Mouse (Mus musculus) heart, postnatal 25 days (tissue): ENCODE data around the gene Clp1. TPM values are rescaled to one million over a fixed set of nuclear protein-coding genes. Genes with fewer than 3 reads are reported as not detected.

Experiments used
- DNase-seq: peaks from one replicate; pipeline ENCODE4 v3.0.0; 2022; ENCODE audit warnings: low spot score
- intact Hi-C: fragments of 180-260 bp; cut with DNase I; formaldehyde crosslinking; loops from one replicate; pipeline ENCODE4 v1.15.1; 2025
- total RNA-seq, 2 experiments: library from RNA; stranded (reverse); gene quantifications; 2 replicates each; pipeline ENCODE4 v1.2.3; 2021

Clp1 gene
- total RNA-seq, 2 experiments from 2014 or later = 4.9 TPM

DNA sequence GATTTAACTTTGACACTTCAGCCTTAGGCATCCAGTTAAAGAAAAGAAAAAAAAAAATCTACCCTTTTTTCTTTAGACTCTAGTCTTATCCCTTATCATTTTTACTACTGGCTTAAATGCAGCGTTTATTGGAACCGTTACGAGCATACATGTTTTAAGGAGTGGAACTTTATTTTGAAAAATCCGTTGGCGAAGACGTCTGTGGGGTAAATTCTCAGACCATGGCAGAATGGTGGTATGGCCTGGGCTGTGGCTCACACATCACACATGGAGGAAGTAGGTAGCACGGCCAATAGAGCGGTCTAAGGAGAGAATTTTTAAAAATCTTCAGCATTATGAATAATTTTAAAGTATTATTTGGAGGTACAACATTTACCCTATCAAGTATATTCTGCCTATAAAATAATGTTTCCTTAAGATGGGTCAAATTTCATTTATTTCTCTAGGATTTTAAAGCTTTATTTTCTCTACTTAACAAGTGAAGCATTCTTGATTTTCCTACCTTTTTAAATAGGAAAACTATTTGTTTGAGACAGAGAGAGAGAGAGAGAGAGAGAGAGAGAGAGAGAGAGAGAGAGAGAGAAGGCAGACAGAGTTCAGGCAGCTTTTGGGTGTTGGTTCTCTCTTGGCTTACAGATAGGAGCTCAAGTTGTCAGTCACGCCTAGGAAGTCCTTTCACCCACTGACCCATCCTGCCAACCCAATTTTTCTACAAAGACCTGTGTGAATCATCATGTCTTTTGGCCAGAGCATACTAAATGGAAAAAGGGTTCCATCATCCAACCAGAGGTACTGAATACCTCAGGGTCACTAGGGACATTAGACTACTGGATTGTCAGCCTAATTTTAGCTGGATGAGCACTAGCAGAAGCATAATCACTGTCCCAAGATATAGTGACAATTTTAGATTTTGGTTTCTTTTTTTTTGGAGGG, 10.5 kb downstream of the Clp1 start:
- no peak for DNase-seq
- intact Hi-C loops = no loop called here

DNA sequence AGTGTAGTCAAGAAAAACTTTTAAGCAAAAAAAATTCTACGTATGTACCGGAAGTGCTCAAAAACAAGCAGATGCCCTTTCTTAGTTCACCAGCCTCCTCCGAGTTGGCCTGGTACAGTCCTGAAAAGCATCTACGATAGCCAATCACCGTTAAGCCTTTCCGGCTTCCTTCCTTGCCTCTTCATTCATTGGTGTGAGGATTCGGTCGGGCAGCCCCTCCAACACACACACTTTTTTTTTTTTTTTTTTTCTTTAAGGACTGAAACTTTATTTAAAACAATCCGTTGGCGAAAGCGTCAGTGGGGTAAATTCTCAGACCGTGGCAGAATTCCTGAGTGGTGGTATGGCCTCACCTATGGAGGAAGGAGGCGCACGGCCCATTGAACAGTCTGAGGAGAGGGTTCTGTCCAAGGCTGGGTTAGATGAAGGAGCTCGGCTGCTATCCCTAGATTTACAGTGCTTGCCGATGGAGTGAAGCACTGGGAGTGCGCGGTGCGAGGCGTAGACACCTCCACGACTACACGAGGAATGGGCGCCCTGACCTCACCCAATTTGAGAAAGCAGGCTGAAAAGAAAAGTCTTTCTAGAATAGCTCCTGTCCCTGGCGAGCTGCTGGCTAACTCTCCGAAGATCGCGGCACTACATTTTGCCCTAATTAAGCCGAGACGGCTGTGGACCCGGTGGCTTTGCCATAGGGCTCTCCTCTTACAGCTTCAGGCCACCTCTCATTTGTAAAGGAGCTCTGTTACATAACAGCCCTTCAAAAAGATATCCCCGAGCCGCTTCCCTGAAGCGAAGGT, 11.4 kb downstream of the Clp1 start:
- DNase-seq = peak; percentile 44
- intact Hi-C loops = no loop called here

DNA sequence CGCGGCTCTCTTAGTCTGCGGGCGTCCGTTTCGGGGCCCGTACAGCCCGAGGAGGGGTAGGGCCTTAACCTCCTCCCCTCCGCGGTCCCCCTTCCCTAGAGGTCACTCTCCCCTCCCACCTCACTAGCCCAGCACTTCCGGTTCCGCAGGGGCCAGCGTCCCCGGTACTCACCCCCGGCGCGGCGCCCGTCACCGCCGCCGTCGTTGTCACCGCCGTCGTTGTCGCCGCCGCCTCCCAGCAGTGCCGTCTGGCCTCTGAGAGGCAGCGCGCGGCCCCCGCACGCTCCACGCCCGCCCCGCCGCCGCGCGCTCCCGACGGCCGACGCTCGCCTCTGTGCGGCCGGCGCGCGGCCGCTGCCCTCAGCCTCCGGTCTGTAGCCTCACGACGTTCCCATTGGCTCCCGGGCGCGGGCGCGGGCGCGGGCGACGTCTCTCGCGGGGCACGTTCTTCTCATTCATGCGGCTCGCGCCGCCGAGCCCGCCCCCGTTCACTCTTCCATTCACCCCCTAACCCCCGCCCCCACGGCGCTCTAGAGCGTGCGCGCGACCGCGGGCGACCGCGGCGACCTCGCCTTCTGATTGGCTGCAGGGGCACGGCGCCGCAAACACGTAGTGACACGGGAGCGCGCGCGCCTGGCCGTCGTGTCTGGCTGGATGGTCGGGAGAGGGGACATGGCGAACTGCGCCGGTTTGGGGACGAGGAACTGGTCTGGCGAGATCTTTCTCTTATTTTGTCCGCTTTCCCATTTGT, 12.2 kb downstream of the Clp1 start, which contains the start of gene Zdhhc5:
TSS of gene Zdhhc5 (minus strand) at position 370 of the 751 bp plus-strand sequence.
- peak; percentile 98 for DNase-seq
- intact Hi-C loops = loop anchor here (5.0 kb wide), 1 partner anchor 38 kb away; the partner anchor contains the start of genes Gm28635, Med19 and Tmx2

DNA sequence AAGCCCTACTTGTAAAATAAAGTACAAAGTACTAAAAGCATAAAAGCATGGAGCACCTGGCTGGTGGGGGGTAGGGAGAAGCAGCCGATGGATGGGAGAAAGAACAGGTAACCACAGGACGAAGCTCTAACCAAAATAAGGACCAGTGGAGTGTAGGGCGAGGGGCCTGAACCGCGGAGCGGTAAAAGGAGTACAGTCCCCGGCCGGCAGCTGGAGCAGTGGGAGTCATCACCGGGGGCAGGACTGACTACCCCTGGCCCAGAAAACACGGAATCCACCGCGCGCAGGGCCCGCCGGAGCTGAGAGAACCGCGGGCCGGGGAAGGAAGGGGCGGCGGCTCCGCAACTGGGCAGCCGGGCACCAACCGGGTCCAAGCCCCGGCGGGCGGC, 12.7 kb downstream of the Clp1 start:
- intact Hi-C loops = loop anchor here (5.0 kb wide), 1 partner anchor 37 kb away; the partner anchor contains the start of genes Gm28635, Med19 and Tmx2
- DNase-seq = no peak

DNA sequence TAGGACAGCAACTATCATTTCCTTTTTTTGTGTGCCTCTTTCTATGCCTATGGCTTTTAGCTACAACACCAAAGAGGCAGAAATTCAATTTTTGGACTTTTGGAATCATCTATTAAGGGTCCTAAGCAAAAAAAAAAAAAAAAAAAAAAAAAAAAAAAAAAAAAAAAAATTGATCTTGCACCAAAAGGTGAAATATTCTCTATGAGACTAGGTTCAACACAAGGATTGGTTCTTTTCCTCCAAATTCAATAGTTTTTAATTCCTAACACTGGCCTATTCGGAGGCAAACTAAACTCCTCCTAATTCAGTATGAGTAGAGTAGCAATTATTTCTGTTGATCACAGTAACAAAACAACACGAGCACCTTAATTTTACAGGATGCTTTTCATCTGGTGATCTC, 15.3 kb downstream of the Clp1 start:
- no peak for DNase-seq
- intact Hi-C loops = loop anchor here (5.0 kb wide), 1 partner anchor 35 kb away; the partner anchor contains the start of genes Gm28635, Med19 and Tmx2

DNA sequence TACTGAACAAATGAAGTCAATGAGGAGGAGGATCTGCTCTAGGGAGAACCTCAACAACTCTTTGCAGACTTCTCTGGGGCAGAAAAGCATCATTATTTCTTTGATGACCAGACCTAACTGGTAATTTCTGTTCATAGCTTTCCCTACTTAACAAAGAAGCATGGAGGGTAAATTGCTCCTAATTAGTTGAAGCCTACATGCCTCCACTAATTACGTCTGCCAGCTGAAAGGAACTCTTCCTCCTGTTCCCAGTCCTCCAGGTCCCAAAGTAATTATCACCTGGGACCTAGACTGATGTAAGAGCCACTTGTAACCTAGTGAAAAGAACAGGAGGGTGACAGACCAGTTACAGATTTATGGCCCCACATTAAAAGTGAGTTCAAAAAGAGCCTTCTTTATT, 19.6 kb downstream of the Clp1 start:
- intact Hi-C loops = no loop called here
- no peak for DNase-seq

DNA sequence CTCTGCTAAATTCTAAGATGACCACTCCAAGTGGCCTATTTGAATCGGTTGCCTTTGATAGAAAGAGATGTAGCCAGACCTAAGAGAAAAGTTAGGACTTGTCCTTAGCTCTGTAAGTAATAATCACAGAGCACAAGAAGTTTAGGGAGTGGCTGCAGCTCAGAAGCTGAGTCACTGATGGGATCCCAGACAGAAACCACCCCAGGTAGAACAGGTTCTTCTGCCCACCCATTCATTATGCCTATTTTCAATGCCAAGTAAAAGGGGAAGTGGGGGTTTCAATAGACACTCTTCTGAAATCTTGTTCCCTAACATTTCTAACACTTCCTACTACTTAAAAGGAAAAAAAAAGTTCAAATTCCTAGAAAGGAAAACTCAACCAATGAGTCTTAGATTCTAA, 21.9 kb downstream of the Clp1 start:
- DNase-seq = no peak
- intact Hi-C loops = no loop called here

DNA sequence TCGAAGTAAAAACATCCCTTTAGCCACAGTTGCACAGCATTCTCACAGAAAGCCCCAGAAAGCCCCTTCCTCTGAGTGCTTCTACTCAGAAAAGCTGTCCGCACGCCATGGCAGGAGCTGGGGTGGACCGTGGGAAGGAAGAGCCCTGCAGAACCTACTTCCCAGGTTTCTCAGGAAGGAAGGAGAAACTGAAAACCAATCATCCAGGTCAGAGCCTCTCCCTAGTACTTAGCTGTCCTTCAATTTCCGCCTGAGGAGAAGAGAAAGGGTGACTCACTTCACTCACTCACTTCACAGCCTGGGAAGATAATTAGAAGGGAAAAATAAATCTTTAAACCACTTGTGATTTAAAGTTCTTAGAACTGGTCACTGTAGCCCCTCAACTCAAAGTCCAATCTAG, 22.8 kb downstream of the Clp1 start:
- intact Hi-C loops = no loop called here
- DNase-seq = no peak

DNA sequence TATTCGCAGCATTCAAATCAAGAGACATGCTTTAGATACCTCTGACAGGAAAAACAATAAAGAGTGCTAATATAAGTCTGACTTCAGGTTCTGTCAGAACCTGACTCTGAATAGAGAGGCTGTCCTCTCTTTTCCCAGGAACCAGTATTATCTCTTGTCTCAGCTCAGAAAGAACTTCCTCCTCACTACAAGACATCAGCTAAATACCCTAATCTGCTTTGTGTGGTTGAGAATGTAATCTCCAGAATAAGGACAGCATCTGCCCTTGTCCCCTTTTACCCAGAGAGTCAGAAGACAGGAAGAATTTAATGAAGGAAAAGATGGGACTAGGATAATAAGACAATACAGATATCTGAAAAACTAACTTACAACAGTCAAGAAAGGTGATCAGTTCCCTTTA, 23.7 kb downstream of the Clp1 start:
- no peak for DNase-seq
- intact Hi-C loops = no loop called here

DNA sequence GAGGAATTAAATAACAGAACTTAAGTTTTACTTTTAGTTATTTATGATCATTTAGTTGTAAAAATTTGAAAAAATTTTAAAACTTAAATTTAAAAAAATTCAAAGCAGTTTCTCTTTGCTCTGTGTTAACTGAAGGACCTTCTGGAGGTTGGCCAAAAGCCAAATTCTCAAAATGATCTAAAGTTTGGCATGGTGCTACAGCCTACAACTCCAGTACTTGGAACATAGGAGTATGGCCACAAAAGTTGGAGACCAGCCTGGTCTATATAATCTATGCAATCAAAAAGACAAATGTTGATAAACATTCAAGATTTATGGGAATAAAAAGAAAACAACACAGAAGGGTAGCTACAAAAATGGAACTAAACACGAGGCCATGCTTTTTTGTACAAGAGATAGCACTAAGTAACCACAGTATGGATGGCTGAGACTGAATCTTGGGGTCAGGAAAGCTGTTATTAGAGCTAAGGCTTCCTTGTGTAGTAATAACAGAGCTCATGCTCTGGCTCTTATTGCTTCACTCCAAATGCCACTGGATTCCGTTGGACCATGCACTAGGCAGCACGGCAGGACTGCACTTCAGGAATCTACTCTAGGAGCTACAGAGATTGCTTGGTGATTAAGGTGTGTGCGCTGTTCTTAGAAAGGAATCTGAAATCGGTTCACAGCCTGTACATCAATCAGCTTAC, 32.0 kb downstream of the Clp1 start:
- intact Hi-C loops = no loop called here
- no peak for DNase-seq

DNA sequence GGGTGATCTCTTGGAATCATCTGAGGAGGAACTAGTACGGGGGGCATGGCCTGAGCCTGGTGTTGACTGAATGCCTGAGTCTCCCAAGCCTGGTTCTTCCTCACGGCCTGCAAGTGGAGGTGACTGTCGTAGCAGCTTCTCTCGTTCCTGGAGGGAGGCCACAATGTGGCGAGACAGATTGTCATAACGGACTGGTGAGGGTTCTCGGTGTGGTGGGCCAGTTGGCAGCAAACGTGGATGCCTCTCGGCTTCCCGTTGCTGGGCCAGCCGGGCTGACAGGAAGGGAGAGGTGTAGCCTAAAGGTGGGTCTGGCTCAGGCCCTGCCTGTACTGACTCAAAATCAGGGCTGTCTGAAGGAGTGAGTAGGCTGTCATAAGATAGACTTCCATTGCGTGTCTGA, 37.1 kb downstream of the Clp1 start:
- no peak for DNase-seq
- intact Hi-C loops = no loop called here

DNA sequence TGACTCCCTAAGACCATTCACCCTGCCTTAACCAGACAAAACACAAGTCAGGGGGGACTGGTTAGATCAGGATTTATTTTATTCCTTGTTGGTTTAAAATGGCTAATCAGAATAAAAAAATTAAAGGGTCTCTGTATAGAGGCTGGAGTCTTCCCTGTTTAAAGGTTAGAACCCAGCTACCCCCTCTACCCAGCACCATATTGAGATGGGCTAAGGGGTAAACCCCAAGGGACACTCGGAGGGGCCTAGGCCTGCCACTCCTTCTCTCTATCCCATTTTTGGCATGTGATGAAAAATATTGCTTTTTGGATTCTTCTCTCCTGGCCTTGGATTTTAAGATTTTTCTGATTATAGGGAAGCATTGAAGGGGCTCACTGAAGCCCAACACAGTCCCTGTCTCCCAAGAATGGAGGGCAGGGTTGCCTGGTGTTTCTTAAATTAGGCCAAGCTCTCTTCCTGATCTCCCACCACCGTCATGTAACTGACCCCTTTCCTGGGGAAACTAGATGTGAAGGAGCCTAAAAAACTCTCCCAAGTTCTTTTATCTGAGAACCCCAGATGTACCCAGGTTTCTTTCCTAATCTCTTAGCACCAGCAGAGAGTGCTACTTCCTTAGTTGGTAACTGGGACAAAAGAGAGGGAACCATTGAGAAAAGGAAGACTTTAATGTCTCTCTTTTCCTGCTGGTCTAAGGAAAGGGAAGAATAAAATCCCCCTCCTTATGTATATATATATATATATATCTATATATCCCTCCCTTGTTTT, 38.9 kb downstream of the Clp1 start:
- no peak for DNase-seq
- intact Hi-C loops = no loop called here

DNA sequence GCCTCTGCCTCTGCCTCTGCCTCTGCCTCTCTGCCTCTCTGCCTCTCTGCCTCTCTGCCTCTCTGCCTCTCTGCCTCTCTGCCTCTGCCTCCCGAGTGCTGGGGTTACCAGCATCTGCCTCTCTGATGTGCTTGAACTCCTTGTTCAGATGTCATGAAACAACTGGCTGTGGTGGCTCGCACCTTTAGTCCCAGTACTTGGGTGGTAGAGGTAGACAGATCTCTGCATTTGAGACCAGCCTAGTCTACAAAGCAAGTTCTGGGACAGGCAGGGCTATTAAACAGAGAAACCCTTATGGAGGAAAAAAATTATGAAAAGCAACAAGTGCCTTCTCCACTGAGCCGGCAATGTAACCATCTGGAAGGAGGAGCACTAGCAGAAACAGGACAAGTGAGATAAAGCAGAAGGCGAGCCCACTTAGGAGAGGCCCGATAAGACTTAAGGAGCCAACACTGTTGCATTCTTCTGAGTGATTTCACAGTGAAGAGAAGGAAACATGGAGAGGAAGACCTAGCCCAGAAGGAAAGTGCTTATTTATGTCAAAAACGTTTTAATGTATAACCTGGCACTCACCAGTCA, 44.5 kb downstream of the Clp1 start:
- intact Hi-C loops = no loop called here
- DNase-seq = no peak

DNA sequence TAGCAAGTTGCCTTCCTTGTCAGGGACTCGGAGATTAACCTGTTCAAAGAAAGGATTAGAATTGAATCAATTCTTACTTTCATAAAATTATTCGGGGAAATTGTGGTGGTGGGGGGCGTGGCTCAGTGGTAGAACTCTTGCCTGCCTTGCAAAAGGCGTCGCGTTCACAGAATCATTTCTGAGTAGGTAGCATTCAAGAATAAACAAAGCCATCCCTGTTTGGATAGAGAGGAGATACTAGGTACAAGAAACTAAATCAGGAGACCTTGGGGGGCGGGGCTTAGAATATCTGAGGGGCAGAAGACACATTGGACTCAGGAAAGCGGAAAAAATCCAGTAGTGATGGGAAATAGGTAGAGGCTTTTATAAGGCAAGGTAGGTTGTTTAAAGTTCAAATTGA, 48.1 kb downstream of the Clp1 start, which contains the start of gene Tmx2:
TSS of gene Tmx2 (minus strand) at position 125 of the 400 bp plus-strand sequence.
- intact Hi-C loops = loop anchor here (5.0 kb wide), 1 partner anchor 33 kb away; no protein-coding TSS in a partner anchor
- no peak for DNase-seq

DNA sequence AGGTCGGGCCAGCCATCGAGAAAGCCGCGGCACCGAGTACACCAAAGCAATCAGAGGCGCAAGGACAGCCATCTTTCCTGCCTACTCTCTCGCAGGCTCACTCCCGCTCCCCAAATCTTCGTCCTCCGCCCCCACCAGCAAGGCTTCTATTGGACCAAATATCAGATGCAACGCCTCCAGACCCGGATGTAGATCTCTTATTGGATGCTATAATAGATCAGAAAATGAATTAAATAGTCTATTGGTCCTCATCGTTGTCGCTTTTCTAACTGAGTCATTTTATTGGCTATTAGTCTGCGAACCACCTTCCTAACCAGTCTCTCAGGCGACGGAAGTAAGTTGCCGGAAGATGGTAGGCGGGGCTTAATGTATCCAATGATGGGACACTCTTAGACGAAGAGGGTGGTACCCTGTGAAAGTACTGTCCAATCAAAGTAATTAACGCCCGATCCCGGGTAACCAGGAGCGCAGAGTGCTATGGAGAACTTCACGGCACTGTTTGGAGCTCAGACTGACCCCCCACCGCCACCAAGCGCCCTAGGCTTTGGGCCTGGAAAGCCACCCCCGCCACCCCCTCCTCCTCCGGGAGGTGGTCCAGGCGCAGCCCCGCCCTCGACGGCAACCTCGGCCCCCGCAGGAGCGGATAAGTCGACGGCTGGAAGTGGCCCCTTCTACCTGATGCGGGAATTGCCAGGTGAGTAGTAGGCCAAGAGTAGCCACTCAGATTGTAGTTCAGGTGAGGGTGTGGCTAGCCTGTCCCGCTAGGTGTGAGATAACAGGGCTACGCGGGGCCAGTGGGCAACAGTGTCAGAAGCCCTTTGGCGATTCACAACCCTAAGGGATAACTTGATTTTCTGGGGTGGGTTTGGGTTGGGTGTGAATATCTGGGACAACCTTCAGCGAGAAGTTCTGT, 48.9 kb downstream of the Clp1 start, which contains the start of the genes Gm28635 and Med19:
TSS of gene Gm28635 (minus strand) at position 74 of the 913 bp plus-strand sequence.
TSS of gene Med19 (plus strand) at position 435 of the 913 bp plus-strand sequence.
- DNase-seq = peak; percentile 91
- intact Hi-C loops = loop anchor here (5.0 kb wide), 1 partner anchor 34 kb away; no protein-coding TSS in a partner anchor

DNA sequence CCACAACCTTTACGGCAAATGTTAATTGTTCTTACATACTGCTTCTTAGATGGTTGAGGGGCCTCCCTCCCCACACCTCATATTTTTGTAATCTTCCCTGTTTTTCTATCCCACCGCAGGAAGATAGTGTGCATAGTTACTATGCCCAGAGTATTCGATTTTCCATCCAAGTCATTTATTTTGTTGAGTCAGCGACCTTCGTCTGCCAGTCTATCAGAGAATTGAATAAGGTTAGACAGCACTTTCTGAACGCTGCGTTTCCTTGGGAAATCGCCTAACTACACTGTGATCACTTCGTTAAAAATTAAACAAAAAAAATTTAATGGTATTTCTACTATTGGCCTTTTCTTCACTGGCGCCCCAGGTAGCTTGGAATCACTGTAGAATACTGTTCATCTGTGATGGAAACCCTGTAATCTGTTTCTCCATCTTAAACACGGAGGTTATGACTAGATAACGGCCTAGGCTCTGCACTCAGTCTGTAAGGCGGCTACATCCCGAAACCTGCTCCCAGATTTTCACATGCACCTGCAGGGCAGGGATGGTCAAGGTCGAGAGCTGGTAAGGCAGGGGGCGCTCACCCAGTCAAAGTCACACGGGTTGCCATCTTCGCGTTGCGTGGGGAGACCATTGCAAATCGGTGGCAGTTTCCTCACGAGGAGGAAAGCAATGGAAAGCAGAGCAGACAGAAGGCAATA, 49.7 kb downstream of the Clp1 start:
- intact Hi-C loops = loop anchor here (5.0 kb wide), 1 partner anchor 35 kb away; no protein-coding TSS in a partner anchor
- no peak for DNase-seq
